Mouse (Mus musculus) thymus, postnatal 0 days (tissue): Measurements from ENCODE around the gene Plxna1. TPM values are rescaled to one million over a fixed set of nuclear protein-coding genes. Genes with fewer than 3 reads are reported as not detected.

ENCODE experiments used
- DNase-seq: peaks from one replicate; pipeline ENCODE4 v3.0.0-alpha.2; 2015; ENCODE audit warnings: low spot score
- polyA plus RNA-seq: library from polyadenylated mRNA; unstranded; fragments of >200 nt; fragmentation: Nextera tagmentation; extraction: Ambion mirVana; gene quantifications from 2 replicates; pipeline ENCODE4 v1.2.1, GENCODE M21; 2015

Gene Plxna1
- polyA plus RNA-seq, 1 experiment from 2014 or later = 11.1 TPM

DNA sequence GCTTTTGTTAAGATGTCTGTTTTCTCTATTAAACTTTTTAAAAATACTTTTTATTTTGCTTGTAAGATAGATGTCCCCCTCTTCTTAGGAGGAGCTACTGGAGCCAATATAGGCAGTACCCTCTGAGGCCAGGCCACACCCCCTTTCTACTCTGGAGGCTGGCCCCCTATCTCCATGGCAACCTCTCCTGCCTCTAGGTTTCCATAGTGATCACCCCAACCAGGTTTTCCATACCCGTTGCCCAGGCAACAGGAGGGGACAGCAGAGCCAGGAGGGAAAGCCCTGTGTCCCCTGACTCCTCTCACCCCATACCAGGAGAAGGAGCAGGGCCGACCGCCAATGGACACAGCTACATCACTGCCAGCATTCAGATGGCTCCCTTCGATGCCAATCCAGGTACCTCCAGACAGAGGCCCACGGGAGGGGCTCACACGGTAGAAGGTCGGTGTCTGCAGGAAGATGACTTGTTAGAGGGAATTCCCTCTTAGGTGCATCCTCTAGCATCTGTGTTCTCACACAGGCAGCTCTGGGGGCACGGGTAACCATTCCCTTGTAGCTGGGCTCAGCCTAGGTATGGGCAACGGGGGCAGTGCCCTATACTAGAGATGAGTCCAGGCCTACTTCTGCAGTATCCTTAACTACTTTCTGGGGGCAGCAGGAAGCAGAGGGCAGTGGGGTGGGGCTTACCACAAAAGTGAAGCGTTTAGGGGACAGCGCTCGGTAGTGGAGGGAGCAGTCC is 28.3 kb downstream of the Plxna1 start:
- no peak for DNase-seq

- DNase-seq = no peak
Measured at GRCm38 (mm10) chr6:89330957-89331356, 31.5 kb downstream of the Plxna1 start.

DNA sequence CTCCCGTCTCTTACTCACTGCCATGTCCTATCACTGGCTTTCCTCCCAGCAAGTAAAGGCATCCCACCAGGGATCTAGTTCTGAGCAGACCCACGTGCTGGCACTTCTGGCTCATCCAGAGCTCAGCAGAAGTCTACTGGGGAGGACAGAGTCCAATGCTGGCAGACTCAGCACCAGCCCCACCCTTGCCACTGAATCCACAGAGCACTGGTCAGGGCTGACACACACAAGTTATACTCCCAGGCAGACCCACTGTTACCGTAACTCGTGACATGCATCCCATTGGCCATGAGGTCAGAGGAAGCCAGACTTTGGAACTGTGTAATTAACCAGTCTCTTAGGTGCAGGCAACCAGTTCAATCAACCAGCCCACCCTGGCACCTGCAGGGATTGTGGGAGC is 33.8 kb downstream of the Plxna1 start:
- no peak for DNase-seq

GRCm38 (mm10) chr6:89327746-89328491 is 34.5 kb downstream of the Plxna1 start:
- no peak for DNase-seq

DNA sequence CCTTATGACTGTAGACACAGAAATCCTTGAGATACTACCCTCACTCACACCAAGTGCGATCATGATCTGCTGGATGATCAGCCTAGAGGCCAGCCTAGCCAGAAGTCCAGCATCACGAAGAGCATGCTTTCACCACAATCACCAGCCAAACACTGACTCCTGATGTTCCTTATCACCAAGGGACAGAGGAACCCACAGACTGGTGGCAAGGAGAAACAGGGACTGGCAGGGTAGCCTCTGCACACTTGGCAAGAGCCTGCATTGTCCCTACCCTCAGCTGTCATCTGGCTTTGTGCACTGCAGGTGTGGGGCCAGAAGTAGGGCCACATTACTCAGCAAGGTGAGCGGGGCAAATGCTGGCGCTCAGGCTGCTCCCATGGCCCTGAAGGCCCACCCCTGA is 37.6 kb downstream of the Plxna1 start:
- DNase-seq = no peak

DNA sequence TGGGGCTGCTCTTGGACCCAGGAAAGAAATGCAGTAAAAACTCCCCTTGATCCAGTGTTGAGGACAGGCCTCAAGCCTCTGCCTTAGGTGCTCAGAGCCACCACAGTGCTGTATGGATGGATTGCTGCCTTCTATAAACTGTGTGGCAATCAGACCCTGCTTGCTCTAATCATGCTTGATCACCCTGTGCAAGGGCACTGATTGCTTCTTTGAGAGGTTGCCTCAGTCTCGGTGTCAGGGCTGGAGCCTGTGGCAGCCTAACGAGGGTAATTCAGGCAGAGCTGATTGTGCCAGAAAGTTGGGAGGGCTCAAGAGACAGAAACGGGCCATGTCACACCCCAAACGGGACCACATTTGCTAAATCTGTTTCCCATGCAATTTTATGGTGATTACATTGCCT is 47.2 kb downstream of the Plxna1 start:
- no peak for DNase-seq

GRCm38 (mm10) chr6:89311518-89311917 is 50.9 kb downstream of the Plxna1 start:
- DNase-seq = no peak

GRCm38 (mm10) chr6:89310236-89310635 is 52.2 kb downstream of the Plxna1 start:
- DNase-seq = no peak

GRCm38 (mm10) chr6:89308213-89308973 is 54.0 kb downstream of the Plxna1 start:
- DNase-seq = no peak

- DNase-seq = no peak
Measured at GRCm38 (mm10) chr6:89304375-89305058, 57.9 kb downstream of the Plxna1 start.

DNA sequence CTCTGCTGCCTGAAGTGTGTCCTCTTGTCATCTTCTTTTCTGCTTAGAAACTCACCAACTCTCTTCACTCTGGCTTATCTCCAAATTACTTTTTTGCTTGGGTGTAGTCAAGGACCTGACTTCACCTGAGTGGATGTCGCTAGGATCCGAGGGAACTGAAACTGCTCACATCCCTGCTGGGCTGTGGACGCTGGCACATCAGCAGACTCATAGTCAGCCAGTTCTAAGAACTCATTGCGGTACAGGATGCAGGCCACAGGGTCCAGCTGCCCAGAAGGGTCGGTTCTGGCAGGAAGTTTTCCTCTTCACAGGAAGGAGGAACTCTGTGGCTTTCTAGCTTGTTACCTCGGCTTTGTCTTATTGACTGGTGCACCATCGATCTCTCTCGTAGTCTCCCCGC is 62.6 kb downstream of the Plxna1 start:
- DNase-seq = no peak

GRCm38 (mm10) chr6:89296909-89297695 is 65.3 kb downstream of the Plxna1 start:
- no peak for DNase-seq

DNA sequence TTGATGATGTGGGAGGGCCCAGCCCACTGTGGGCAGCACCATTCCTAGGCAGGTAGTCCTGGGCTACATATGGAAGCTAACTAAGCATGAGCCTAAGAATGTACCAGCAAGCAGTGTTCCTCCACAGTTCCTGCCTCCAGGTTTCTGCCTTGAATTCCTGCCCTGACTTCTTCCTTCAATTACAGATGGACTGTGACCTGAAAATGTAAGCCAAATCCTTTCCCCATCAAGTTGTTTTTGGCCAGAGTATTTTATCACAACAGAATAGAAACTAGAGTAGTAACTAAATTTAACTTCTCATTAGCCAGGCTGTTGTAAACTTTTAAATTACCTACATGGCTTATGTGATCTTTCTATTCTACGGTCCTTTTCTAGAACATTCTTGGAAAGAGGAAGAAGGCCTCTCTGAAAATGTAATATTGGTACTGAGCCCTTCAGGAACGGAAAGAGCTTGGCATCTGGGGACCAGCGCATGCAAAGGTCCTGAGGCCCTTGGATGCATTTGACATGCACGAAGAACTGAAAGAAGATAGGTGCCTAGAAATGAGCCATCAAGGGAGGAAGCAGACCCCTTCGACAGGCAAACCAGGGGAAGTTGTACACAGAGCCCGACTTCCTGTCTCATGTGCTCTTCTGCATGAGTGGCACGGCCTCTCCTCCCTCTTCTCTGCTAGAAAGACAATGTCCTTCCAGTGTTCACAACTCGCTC is 66.3 kb downstream of the Plxna1 start:
- peak; percentile 42 for DNase-seq

- DNase-seq = no peak
Measured at GRCm38 (mm10) chr6:89294621-89295020, 67.8 kb downstream of the Plxna1 start.

GRCm38 (mm10) chr6:89291494-89291893 is 70.9 kb downstream of the Plxna1 start:
- no peak for DNase-seq

GRCm38 (mm10) chr6:89288156-89288555 is 74.3 kb downstream of the Plxna1 start:
- peak; percentile 83 for DNase-seq

GRCm38 (mm10) chr6:89286700-89287428 is 75.6 kb downstream of the Plxna1 start:
- peak; percentile 89 for DNase-seq

- no peak for DNase-seq
Measured at GRCm38 (mm10) chr6:89286286-89286655, 76.1 kb downstream of the Plxna1 start.

GRCm38 (mm10) chr6:89285561-89286285 is 76.7 kb downstream of the Plxna1 start:
- DNase-seq = peak; percentile 16
